Mouse (Mus musculus): Measurements from ENCODE around the gene Eif3f.

Eif3f gene

GRCm38 (mm10) chr7:108966742-108967362, 32.6 kb downstream of the Eif3f start:
- peak in 1 of 2 experiments; percentile 21 for DNase-seq (ENCODE audit: low spot score in 2 of 2)

DNA sequence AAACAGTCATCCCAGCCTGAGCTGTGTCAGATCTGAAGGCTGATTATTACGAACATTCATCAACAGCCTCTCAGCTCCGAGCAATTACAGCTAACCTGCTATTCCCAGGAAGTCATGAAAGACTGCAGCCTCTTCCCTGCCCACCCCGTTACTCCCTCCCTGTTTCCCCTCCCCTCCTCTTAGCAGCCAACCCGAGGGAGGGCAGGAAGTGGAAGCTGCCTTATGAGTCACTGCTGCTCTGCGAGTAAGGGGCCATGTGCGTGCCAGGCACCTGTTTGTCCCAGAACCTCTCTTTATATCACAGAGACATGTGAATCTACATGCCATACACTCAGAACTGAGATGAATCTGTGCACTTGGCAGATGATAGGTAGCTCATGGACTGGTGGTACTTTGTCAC, 34.0 kb downstream of the Eif3f start:
- DNase-seq (ENCODE audit: low spot score in 2 of 2): no peak

GRCm38 (mm10) chr7:108972273-108972672, 38.1 kb downstream of the Eif3f start:
- DNase-seq (ENCODE audit: low spot score in 2 of 2): no peak

DNA sequence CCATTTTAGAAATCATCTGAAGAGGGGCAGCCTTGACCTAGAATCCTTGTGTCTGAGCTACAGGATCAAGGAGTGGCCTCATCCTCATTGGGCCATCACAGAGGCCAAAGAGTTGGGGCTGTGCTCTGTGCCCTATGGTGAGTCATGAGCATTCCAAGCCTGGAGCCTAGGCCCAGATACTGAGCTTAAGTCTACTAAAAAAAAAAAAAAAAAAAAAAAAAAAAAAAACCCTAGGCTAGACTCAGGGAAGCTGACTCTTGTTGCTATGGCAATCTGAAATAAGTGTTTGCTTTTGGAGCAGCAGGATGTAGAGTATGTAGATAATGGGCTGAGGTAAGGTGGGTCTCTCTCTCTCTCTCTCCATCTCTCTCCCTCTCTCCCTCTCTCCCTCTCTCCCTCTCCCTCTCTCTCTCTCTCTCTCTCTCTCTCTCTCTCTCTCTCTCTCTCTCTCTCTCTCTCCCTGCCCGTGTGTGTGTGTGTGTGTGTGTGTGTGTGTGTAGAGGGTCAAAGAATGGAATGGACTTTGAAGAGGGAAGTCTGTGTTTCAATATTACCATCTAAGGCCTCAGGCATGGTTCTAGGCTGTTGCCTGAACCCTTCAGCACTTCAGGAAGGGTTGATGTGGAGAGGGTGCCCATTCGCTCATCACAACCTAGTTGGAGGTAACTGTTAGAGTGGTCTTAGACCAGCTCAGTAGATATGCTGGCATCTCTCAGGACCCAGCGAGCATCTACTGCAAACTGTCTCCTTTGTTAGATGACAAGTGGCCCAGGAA, 51.9 kb downstream of the Eif3f start:
- DNase-seq (ENCODE audit: low spot score in 2 of 2): no peak

GRCm38 (mm10) chr7:108991207-108991606, 57.0 kb downstream of the Eif3f start:
- DNase-seq (ENCODE audit: low spot score in 2 of 2): no peak
